Mouse (Mus musculus): ENCODE data around the gene Dnmt3a. TPM values are rescaled to one million over a fixed set of nuclear protein-coding genes. Genes with fewer than 3 reads are reported as not detected.

Gene Dnmt3a
- polyA plus RNA-seq, 1 experiment, result 41.5 TPM

GRCm38 (mm10) chr12:3894525-3894924 lies 88.7 kb downstream of the Dnmt3a start:
- TF ChIP-seq CTCF (IDR thresholded peaks at IDR 0.05; ENCODE audit: control insufficient read depth, insufficient read depth, low read length), result no peak
- TF ChIP-seq POLR2A (IDR thresholded peaks at IDR 0.05; ENCODE audit: borderline replicate concordance, control insufficient read depth, low read depth, low read length), result no peak
- H3K27ac ChIP-seq (ENCODE audit: control insufficient read depth, insufficient read depth, low read depth, low read length, poor library complexity), result no peak overlapping the region
- H3K4me3 ChIP-seq (replicated peaks; ENCODE audit: control insufficient read depth, low read depth, low read length), result no peak overlapping the region
- no peaks in the 10 kb centered on the region for H3K4me1 ChIP-seq (ENCODE audit: control insufficient read depth, insufficient read depth, low read length)
- WGBS, result 82% methylated on average over 7 of the region's 7 CpGs

GRCm38 (mm10) chr12:3897057-3897545 lies 91.3 kb downstream of the Dnmt3a start:
- Histone ChIP-seq H3K4me3 (replicated peaks; ENCODE audit: control insufficient read depth, low read depth, low read length) (no peak overlapping the region), H3K27ac (ENCODE audit: control insufficient read depth, insufficient read depth, low read depth, low read length, poor library complexity) (no peak overlapping the region), H3K4me1 (ENCODE audit: control insufficient read depth, insufficient read depth, low read length) (no peaks in the 10 kb centered on the region)
- 70% methylated on average over 9 of the region's 9 CpGs for WGBS
- TF ChIP-seq CTCF (IDR thresholded peaks at IDR 0.05; ENCODE audit: control insufficient read depth, insufficient read depth, low read length) (no peak), POLR2A (IDR thresholded peaks at IDR 0.05; ENCODE audit: borderline replicate concordance, control insufficient read depth, low read depth, low read length) (no peak)

- Histone ChIP-seq H3K27ac (ENCODE audit: control insufficient read depth, insufficient read depth, low read depth, low read length, poor library complexity) (no peak overlapping the region), H3K4me3 (replicated peaks; ENCODE audit: control insufficient read depth, low read depth, low read length) (no peak overlapping the region), H3K4me1 (ENCODE audit: control insufficient read depth, insufficient read depth, low read length) (no peaks in the 10 kb centered on the region)
- WGBS, result 82% methylated on average over 2 of the region's 2 CpGs
- TF ChIP-seq CTCF (IDR thresholded peaks at IDR 0.05; ENCODE audit: control insufficient read depth, insufficient read depth, low read length) (no peak), POLR2A (IDR thresholded peaks at IDR 0.05; ENCODE audit: borderline replicate concordance, control insufficient read depth, low read depth, low read length) (no peak)
Measured at GRCm38 (mm10) chr12:3898811-3899210, 93.0 kb downstream of the Dnmt3a start.

GRCm38 (mm10) chr12:3905436-3905835 lies 99.6 kb downstream of the Dnmt3a start:
- no peak overlapping the region for H3K4me3 ChIP-seq (replicated peaks; ENCODE audit: control insufficient read depth, low read depth, low read length)
- no peaks in the 10 kb centered on the region for H3K4me1 ChIP-seq (ENCODE audit: control insufficient read depth, insufficient read depth, low read length)
- H3K27ac ChIP-seq (ENCODE audit: control insufficient read depth, insufficient read depth, low read depth, low read length, poor library complexity), result no peak overlapping the region
- TF ChIP-seq POLR2A (IDR thresholded peaks at IDR 0.05; ENCODE audit: borderline replicate concordance, control insufficient read depth, low read depth, low read length), result no peak
- no peak for TF ChIP-seq CTCF (IDR thresholded peaks at IDR 0.05; ENCODE audit: control insufficient read depth, insufficient read depth, low read length)
- WGBS, result 88% methylated on average over 9 of the region's 9 CpGs

DNA sequence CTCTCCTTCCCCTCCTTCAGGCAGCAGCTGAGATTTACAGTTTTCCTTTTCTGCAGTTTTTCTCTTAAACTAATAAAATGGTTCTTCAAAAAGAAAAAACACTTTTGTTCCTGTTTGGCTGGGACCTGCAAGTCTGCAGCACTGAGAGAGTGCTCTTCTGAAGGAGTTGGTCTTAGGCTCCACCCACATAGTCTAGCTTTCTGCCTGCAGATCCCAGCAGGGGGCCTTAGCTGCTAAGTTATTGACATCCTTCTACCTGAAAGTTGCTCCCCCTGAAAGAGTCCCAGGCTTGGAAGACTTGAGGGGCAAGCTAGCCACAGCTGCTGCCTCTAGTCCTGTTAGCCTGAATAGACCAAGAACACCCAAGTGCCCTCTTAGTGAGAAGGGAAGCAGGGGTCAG lies 100.5 kb downstream of the Dnmt3a start:
- TF ChIP-seq CTCF (IDR thresholded peaks at IDR 0.05; ENCODE audit: control insufficient read depth, insufficient read depth, low read length), result no peak
- no peak for TF ChIP-seq POLR2A (IDR thresholded peaks at IDR 0.05; ENCODE audit: borderline replicate concordance, control insufficient read depth, low read depth, low read length)

DNA sequence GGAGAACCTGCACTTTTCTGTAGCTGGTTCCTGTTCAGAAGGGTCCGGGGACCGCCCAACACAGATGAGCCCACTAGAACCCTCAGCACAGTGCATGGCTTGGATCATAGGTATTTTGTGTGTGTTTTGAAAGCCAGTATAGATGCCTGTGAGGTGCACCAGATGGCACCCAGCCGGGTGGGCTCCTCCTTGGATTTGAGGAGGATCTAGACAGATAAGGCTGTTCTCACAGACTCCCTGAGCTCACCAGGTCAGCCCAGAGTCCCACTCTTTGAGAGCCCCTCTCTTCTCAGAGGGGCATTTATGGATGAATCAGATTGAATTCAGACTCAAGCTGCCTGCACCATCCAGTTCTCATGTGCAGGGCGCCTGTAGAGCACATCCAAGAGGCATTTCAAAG lies 101.2 kb downstream of the Dnmt3a start:
- Histone ChIP-seq H3K4me3 (replicated peaks; ENCODE audit: control insufficient read depth, low read depth, low read length) (no peak overlapping the region), H3K4me1 (ENCODE audit: control insufficient read depth, insufficient read depth, low read length) (no peaks in the 10 kb centered on the region), H3K27ac (ENCODE audit: control insufficient read depth, insufficient read depth, low read depth, low read length, poor library complexity) (no peak overlapping the region)
- WGBS, result 86% methylated on average over 4 of the region's 4 CpGs
- TF ChIP-seq CTCF (IDR thresholded peaks at IDR 0.05; ENCODE audit: control insufficient read depth, insufficient read depth, low read length), result no peak
- TF ChIP-seq POLR2A (IDR thresholded peaks at IDR 0.05; ENCODE audit: borderline replicate concordance, control insufficient read depth, low read depth, low read length), result no peak

More for the DNA sequence above, 100.5 kb downstream of the Dnmt3a start:
- Histone ChIP-seq H3K4me1 (ENCODE audit: control insufficient read depth, insufficient read depth, low read length) (no peaks in the 10 kb centered on the region), H3K27ac (ENCODE audit: control insufficient read depth, insufficient read depth, low read depth, low read length, poor library complexity) (no peak overlapping the region), H3K4me3 (replicated peaks; ENCODE audit: control insufficient read depth, low read depth, low read length) (no peak overlapping the region)

- H3K4me3 ChIP-seq (replicated peaks; ENCODE audit: control insufficient read depth, low read depth, low read length), result no peak overlapping the region
- 85% methylated on average over 13 of the region's 13 CpGs for WGBS
- no peaks in the 10 kb centered on the region for H3K4me1 ChIP-seq (ENCODE audit: control insufficient read depth, insufficient read depth, low read length)
- H3K27ac ChIP-seq (ENCODE audit: control insufficient read depth, insufficient read depth, low read depth, low read length, poor library complexity), result no peak overlapping the region
- TF ChIP-seq CTCF (IDR thresholded peaks at IDR 0.05; ENCODE audit: control insufficient read depth, insufficient read depth, low read length), result no peak
- no peak for TF ChIP-seq POLR2A (IDR thresholded peaks at IDR 0.05; ENCODE audit: borderline replicate concordance, control insufficient read depth, low read depth, low read length)
Measured at GRCm38 (mm10) chr12:3907418-3907817, 101.6 kb downstream of the Dnmt3a start.

- TF ChIP-seq POLR2A (IDR thresholded peaks at IDR 0.05; ENCODE audit: borderline replicate concordance, control insufficient read depth, low read depth, low read length) (no peak), CTCF (IDR thresholded peaks at IDR 0.05; ENCODE audit: control insufficient read depth, insufficient read depth, low read length) (no peak)
- H3K4me1 ChIP-seq (ENCODE audit: control insufficient read depth, insufficient read depth, low read length), result no peaks in the 10 kb centered on the region
- no peak overlapping the region for H3K4me3 ChIP-seq (replicated peaks; ENCODE audit: control insufficient read depth, low read depth, low read length)
- no peak overlapping the region for H3K27ac ChIP-seq (ENCODE audit: control insufficient read depth, insufficient read depth, low read depth, low read length, poor library complexity)
- 87% methylated on average over 10 of the region's 10 CpGs for WGBS
Measured at GRCm38 (mm10) chr12:3910466-3911093, 104.8 kb downstream of the Dnmt3a start.
